Mouse (Mus musculus) gastrocnemius, postnatal 14 days (tissue): ENCODE measurements around the gene Mesp2. TPM values are rescaled to one million over a fixed set of nuclear protein-coding genes. Genes with fewer than 3 reads are reported as not detected.

ENCODE experiments used
- DNase-seq: peaks from one replicate; pipeline ENCODE4 v3.0.0; 2021; ENCODE audit warnings: mixed read lengths
- intact Hi-C: fragments of 180-260 bp; cut with DNase I; formaldehyde crosslinking; loops from one replicate; pipeline ENCODE4 v1.15.1; 2025; ENCODE audit warnings: low total_unique reads
- total RNA-seq, 2 experiments: library from RNA; stranded (reverse); gene quantifications; 2 replicates each; pipeline ENCODE4 v1.2.3; 2021

The Mesp2 gene
- total RNA-seq, 2 experiments from 2014 or later = not detected

DNA sequence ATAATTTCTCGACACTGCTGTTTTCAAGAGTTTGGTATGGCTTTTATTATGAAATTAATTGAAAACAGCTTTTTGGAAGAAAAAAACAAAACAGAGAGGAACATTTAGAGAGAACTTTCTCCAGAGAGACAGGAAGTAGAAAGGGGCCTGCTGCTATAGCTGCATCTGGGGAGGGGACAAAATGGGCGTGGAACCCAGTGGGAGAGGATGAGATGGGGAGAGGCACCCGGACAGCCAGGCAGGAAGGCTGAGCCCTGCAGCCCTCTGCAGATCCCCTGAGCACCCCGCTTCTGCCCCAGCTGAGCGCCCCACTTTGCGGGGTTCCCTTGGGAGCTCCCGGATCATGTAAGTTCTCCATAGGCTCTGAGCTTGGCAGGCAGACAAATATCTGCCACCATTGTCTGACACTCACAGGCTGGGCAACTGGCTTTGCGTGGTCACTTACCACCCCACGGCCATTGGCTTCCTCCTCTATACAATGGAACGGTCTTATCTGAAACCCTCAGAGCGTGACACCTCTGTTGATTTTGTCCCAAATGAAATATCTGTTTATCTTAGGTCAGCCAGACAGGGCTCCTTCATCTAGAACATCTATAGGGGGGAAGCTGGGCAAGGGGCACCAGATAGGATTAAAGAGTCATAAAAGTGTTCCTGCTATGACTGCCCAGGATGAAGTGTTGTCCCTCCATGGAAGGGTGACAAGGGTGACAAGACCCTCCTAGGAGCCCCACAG is 47.8 kb downstream of the Mesp2 start:
- peak; percentile 51 for DNase-seq
- intact Hi-C loops = no loop called here

DNA sequence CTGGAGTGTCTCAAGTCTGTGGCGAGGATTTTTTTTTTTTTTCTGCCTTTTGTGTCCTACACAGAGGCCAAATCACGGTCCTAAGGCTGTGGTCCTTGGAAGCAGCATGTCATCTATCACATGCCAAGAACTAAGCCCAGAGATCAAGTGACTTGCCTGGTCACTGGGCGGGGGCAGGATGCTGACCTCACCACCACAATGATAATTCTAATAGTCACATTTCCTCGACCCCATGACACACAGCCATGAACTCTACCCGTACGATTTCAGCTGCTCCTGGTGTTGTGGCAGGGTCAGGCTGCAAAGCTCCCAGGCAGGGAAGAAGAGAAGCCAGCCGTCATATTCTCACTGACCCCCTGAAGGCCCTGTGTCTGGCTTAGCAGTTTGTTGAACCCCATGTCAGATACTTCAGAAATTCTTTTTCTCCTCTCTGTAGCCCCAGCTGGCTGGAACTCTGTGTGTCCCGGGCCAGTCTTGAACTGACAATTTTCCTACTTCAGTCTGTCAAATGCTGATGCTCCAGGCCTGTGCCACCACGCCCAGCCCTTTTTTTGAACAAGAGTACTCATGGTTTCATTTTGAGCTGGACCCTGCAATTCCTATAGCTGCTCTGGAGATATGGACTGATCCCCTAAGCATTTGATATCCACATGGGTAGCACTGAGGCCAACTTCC is 48.6 kb downstream of the Mesp2 start:
- peak; percentile 25 for DNase-seq
- intact Hi-C loops = no loop called here

GRCm38 (mm10) chr7:79860811-79861210 is 50.3 kb downstream of the Mesp2 start, which contains the start of gene Anpep:
TSS of gene Anpep (minus strand) at chr7:79861059.
- no peak for DNase-seq
- intact Hi-C loops = no loop called here

DNA sequence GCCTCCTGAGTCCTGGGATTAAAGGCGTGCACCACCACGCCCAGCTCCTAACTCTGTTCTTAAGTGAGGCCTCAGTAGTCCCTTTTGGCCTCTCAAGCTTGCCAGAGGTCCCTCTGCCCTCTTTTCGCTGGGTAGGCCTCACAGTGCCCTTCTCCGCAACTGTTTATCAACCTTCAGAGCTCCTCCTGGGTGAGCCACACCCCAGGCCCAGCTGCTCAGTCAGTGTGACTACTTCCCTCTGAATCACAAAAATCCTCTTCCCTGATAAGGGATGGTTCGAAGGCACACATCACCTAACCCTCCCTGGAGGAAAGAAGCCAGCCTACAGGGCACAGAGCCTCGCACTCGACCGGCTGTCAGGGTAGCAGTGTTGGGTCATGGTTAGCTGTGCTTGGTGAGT is 51.3 kb downstream of the Mesp2 start:
- no peak for DNase-seq
- intact Hi-C loops = no loop called here

Other genes with a start within 250 kb of the Mesp2 start
- not detected for gene Rhcg, start 193.1 kb upstream of the Mesp2 start, total RNA-seq
- gene Ticrr, start 150.5 kb upstream of the Mesp2 start, total RNA-seq = under 1 TPM; 0.55 to 0.62 TPM
- gene Kif7, start 95.0 kb upstream of the Mesp2 start, total RNA-seq = 1 to 10 TPM; 1.2 to 1.5 TPM
- gene Plin1, start 77.8 kb upstream of the Mesp2 start, total RNA-seq = 1 to 10 TPM in 1 of 2 experiments, under 1 TPM in 1; 0.49 to 4.4 TPM
- gene Pex11a, start 67.6 kb upstream of the Mesp2 start, total RNA-seq = 1 to 10 TPM; 4.9 to 5.4 TPM
- gene Wdr93, start 67.6 kb upstream of the Mesp2 start, total RNA-seq = not detected
- not detected for gene Mesp1, start 16.9 kb upstream of the Mesp2 start, total RNA-seq
- 10 to 100 TPM in 1 of 2 experiments, 1 to 10 TPM in 1; 9.8 to 14.8 TPM for gene Anpep, start 50.3 kb downstream of the Mesp2 start, total RNA-seq
- gene Ap3s2, start 109.9 kb downstream of the Mesp2 start, total RNA-seq = 10 to 100 TPM; 18.3 to 20.0 TPM
- 1 to 10 TPM; 4.9 to 6.1 TPM for gene Arpin, start 124.6 kb downstream of the Mesp2 start, total RNA-seq
- gene Zfp710, start 214.1 kb downstream of the Mesp2 start, total RNA-seq = 10 to 100 TPM; 14.1 to 15.5 TPM